Mouse (Mus musculus): ENCODE measurements around the gene Trio. TPM values are rescaled to one million over a fixed set of nuclear protein-coding genes. Genes with fewer than 3 reads are reported as not detected.
A peak's percentile ranks its signal among the peaks of the same experiment; 100 is the strongest.

Trio gene
- polyA plus RNA-seq, 1 experiment from 2014 or later: 5.1 TPM

- Histone ChIP-seq H3K9me3 (ENCODE audit: low read length) (peaks cover 7% of the 10 kb centered on the region), H3K36me3 (replicated peaks; ENCODE audit: insufficient read depth, low read length) (no peaks in the 10 kb centered on the region), H3K9ac (replicated peaks) (no peak overlapping the region), H3K4me1 (ENCODE audit: insufficient read depth) (peaks cover 30% of the 10 kb centered on the region), H3K4me2 (ENCODE audit: low read depth, low read length) (no peak overlapping the region), H3K27ac (ENCODE audit: low read depth) (no peak overlapping the region), H3K4me3 (ENCODE audit: low read depth, low read length) (no peak overlapping the region), H3K27me3 (ENCODE audit: insufficient read depth, low read length) (no peaks in the 10 kb centered on the region)
- no peak for TF ChIP-seq EP300 (IDR thresholded peaks at IDR 0.05; ENCODE audit: low read depth)
- no peak for TF ChIP-seq CTCF (IDR thresholded peaks at IDR 0.05; ENCODE audit: low read depth)
- DNase-seq (no peak), ATAC-seq (no peak)
- WGBS (ENCODE audit: insufficient replicate concordance): 75% methylated on average over 13 of the region's 13 CpGs
Observed at GRCm38 (mm10) chr15:27980436-27980835, 45.2 kb downstream of the Trio start.

DNA sequence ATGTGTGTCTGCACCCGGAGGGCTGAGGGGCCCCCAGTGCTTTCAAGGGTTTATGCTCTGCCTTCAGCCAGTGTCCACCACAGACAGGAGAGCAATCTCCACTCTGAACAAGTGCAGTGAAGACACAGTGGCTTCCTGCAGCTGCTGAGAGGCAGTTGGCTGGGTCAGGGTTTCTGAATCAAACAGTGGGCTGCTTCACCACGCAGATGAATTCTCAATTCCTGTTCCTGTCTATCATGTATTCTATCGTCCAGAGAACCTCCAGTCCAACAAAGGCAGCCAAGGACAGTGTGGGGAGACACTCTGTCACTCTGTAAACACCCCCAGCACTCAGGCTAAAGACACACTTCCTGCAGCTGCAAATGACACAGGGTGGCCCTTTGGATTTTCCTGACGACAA is 48.7 kb downstream of the Trio start:
- peaks cover 14% of the 10 kb centered on the region for H3K9me3 ChIP-seq (ENCODE audit: low read length)
- H3K4me1 ChIP-seq (ENCODE audit: insufficient read depth): peaks cover 18% of the 10 kb centered on the region
- H3K36me3 ChIP-seq (replicated peaks; ENCODE audit: insufficient read depth, low read length): no peaks in the 10 kb centered on the region
- ATAC-seq (peak; percentile 63), DNase-seq (peak; percentile 25)
- no peak overlapping the region for H3K4me3 ChIP-seq (ENCODE audit: low read depth, low read length)
- H3K27ac ChIP-seq (ENCODE audit: low read depth): peak overlapping the region; percentile 60
- WGBS (ENCODE audit: insufficient replicate concordance): 13% methylated on average over 4 of the region's 4 CpGs
- H3K27me3 ChIP-seq (ENCODE audit: insufficient read depth, low read length): no peaks in the 10 kb centered on the region
- no peak for TF ChIP-seq CTCF (IDR thresholded peaks at IDR 0.05; ENCODE audit: low read depth)
- no peak for TF ChIP-seq EP300 (IDR thresholded peaks at IDR 0.05; ENCODE audit: low read depth)
- H3K4me2 ChIP-seq (ENCODE audit: low read depth, low read length): no peak overlapping the region
- H3K9ac ChIP-seq (replicated peaks): no peak overlapping the region

DNA sequence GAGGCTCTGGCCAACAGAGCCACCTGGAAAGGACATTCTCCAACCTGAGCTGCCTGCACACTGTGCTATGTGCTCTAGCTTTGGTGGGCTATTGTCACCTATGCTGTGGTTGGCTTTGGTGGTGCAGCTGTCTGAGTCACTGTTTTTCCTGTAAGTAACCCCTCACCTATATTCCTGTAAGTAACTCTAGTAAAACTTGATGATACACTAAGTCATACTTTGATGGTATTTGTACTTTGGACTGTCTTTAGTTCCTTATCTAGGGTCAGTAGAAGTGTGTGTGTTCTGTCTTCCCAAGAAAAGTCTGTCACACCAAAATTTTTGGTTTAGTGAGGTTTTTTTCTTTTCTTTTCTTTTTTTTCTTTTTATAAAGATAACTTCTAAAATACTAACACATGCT is 49.3 kb downstream of the Trio start:
- Histone ChIP-seq H3K9ac (replicated peaks) (no peak overlapping the region), H3K4me2 (ENCODE audit: low read depth, low read length) (no peak overlapping the region), H3K4me3 (ENCODE audit: low read depth, low read length) (no peak overlapping the region), H3K9me3 (ENCODE audit: low read length) (peaks cover 14% of the 10 kb centered on the region), H3K27ac (ENCODE audit: low read depth) (peak overlapping the region; percentile 12), H3K27me3 (ENCODE audit: insufficient read depth, low read length) (no peaks in the 10 kb centered on the region), H3K36me3 (replicated peaks; ENCODE audit: insufficient read depth, low read length) (no peaks in the 10 kb centered on the region), H3K4me1 (ENCODE audit: insufficient read depth) (peaks cover 12% of the 10 kb centered on the region)
- DNase-seq: no peak
- TF ChIP-seq EP300 (IDR thresholded peaks at IDR 0.05; ENCODE audit: low read depth) (no peak), CTCF (IDR thresholded peaks at IDR 0.05; ENCODE audit: low read depth) (no peak)
- ATAC-seq: no peak

DNA sequence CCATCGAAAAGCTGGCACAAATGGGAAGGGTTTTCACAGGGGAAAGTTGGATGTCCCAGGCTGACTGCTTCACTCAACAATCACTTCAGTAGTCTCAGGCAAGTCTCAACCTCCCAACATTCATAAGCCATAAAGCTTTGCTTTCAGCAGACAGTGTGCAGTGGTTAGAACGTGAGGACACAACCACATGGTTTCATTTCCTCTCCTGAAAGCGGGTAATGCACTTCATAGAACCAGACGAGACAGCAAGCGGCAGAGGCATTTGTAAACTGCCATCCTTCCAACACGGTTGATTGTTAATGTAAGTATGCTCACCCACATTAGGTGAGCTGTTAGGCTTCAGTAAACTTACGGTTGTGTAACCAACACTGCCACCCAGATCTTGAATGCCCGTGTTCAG is 51.0 kb downstream of the Trio start:
- no peaks in the 10 kb centered on the region for H3K36me3 ChIP-seq (replicated peaks; ENCODE audit: insufficient read depth, low read length)
- no peaks in the 10 kb centered on the region for H3K27me3 ChIP-seq (ENCODE audit: insufficient read depth, low read length)
- DNase-seq (no peak), ATAC-seq (no peak)
- no peak overlapping the region for H3K4me3 ChIP-seq (ENCODE audit: low read depth, low read length)
- peaks cover 9% of the 10 kb centered on the region for H3K4me1 ChIP-seq (ENCODE audit: insufficient read depth)
- TF ChIP-seq EP300 (IDR thresholded peaks at IDR 0.05; ENCODE audit: low read depth) (no peak), CTCF (IDR thresholded peaks at IDR 0.05; ENCODE audit: low read depth) (no peak)
- no peak overlapping the region for H3K4me2 ChIP-seq (ENCODE audit: low read depth, low read length)
- H3K9ac ChIP-seq (replicated peaks): no peak overlapping the region
- 71% methylated on average over 8 of the region's 8 CpGs for WGBS (ENCODE audit: insufficient replicate concordance)
- peaks cover 14% of the 10 kb centered on the region for H3K9me3 ChIP-seq (ENCODE audit: low read length)
- no peak overlapping the region for H3K27ac ChIP-seq (ENCODE audit: low read depth)

DNA sequence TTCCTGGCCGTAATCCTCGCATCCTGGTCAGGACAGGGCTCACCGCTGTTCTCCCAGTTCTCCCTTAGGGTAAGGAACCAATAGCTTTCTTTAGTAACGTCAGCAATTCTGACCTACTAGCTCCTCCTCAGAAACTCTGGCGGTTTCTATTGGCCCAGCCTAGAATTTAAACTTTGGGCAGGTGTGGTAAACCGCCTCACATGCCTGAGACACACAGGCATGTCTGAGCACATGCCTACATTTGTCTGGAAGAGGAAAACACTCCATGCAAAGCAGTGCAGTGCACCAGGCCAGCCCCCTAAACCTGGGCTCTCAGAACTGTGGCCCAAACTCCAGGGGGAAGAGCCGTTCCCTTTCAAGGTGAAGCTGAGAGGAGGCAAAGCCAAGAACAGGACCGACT is 57.5 kb downstream of the Trio start:
- Histone ChIP-seq H3K9me3 (ENCODE audit: low read length) (no peaks in the 10 kb centered on the region), H3K27me3 (ENCODE audit: insufficient read depth, low read length) (no peaks in the 10 kb centered on the region), H3K36me3 (replicated peaks; ENCODE audit: insufficient read depth, low read length) (no peaks in the 10 kb centered on the region), H3K4me1 (ENCODE audit: insufficient read depth) (peaks cover 6% of the 10 kb centered on the region; the same call in 1 of the 2 replicates), H3K27ac (ENCODE audit: low read depth) (no peak overlapping the region), H3K4me2 (ENCODE audit: low read depth, low read length) (no peak overlapping the region), H3K9ac (replicated peaks) (no peak overlapping the region), H3K4me3 (ENCODE audit: low read depth, low read length) (no peak overlapping the region)
- ATAC-seq (no peak), DNase-seq (no peak)
- WGBS (ENCODE audit: insufficient replicate concordance): 78% methylated on average over 8 of the region's 8 CpGs
- TF ChIP-seq EP300 (IDR thresholded peaks at IDR 0.05; ENCODE audit: low read depth) (no peak), CTCF (IDR thresholded peaks at IDR 0.05; ENCODE audit: low read depth) (no peak)

DNA sequence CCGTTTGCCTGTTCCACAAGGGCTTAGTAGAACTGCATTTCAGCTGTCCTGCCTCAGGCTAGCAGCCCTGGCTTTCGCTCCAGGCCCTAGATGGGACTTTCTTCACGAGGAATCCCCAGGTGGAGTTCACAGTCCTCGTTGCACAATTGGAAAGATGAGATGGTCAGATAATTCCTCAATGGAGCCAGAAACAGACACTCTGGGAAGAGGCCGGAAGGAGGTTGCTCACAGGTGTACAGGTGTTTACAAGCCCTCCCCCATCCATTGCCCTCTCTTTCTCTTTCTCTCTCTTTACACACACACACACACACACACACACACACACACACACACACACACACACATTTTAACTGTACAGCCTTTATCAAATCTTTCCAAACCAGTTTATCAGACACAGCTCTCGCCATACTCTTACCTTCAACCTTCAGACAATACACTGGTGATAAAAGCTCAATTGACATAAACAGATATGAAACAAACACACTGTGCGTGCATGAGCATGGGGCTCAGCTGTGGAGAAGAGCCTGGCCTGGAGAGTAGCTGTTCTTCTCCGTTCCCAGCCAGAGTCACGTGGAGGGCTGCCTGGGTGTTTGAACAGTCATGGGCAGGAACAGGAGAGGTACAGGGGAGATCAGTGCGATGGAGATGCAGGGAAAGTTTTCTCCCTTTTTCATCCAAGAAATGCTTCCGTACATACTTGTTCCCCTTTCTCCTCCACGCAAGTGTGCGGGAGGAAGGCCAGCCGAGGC is 58.3 kb downstream of the Trio start:
- no peak for DNase-seq
- Histone ChIP-seq H3K9me3 (ENCODE audit: low read length) (no peaks in the 10 kb centered on the region), H3K4me1 (ENCODE audit: insufficient read depth) (peaks cover 6% of the 10 kb centered on the region; the same call in 1 of the 2 replicates), H3K4me3 (ENCODE audit: low read depth, low read length) (no peak overlapping the region), H3K27ac (ENCODE audit: low read depth) (no peak overlapping the region), H3K36me3 (replicated peaks; ENCODE audit: insufficient read depth, low read length) (no peaks in the 10 kb centered on the region), H3K4me2 (ENCODE audit: low read depth, low read length) (no peak overlapping the region), H3K9ac (replicated peaks) (no peak overlapping the region), H3K27me3 (ENCODE audit: insufficient read depth, low read length) (no peaks in the 10 kb centered on the region)
- ATAC-seq: peak; percentile 66
- 56% methylated on average over 14 of the region's 14 CpGs for WGBS (ENCODE audit: insufficient replicate concordance)
- TF ChIP-seq CTCF (IDR thresholded peaks at IDR 0.05; ENCODE audit: low read depth): no peak
- TF ChIP-seq EP300 (IDR thresholded peaks at IDR 0.05; ENCODE audit: low read depth): no peak

Data from liver, postnatal 0 days (tissue).